ENCODE assay signal across 10 mouse cellular contexts in the genomic region with DNA sequence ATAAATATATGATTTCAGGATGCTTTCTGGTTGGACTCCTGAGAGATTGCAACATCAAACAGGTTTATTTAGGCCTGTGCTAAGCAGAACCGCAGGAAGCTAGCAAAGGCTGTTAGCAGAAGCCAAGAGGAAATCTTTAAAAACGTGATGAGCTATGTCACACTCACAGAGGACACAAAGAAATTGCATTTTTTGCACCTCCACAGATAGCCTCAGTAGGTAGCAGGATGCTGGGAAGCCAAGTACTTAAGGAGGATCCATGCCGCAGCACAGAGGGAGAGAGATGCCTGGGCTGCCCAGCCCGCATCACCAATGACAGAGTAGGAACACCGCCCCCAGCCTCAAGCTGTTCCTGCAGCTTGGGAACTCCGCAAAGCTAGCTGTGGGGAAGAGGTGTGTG.
A peak's percentile ranks its signal among the peaks of the same experiment; 100 is the strongest.
DNase-seq lines count a peak whose midpoint lies in the region; ATAC-seq lines count a peak whose summit lies in the region.
"Had no signal": no experiment of that assay in that cellular context is flagged by ENCODE, and none has a peak within 500 bp of the region (broad histone marks: within the 10 kb centered on the region; RNA-seq: fewer than 3 reads in every experiment).

No protein-coding gene starts in this region.

- intact Hi-C loops in heart, postnatal 36 days (cut with DNase I) = no loop called here

- no peak overlapping the region for H3K9ac ChIP-seq in kidney, embryonic 16.5 days (replicated peaks; ENCODE audit: low read length)
- 0 out of 2 replicates have a peak overlapping the region, but pooled peaks have one; percentile 3 for H3K9ac ChIP-seq in hindbrain, embryonic 15.5 days
- H3K9ac ChIP-seq: embryonic facial prominence, embryonic 13.5 days; liver, embryonic 13.5 days had no signal

- no peak overlapping the region for H3K4me3 ChIP-seq in kidney, embryonic 16.5 days (ENCODE audit: low read length)
- H3K4me3 ChIP-seq in hindbrain, embryonic 15.5 days = no peak overlapping the region
- H3K4me3 ChIP-seq: embryonic facial prominence, embryonic 13.5 days; liver, embryonic 13.5 days had no signal

- peak; percentile 34 to 51 for DNase-seq in kidney, postnatal 4 days
- peak; percentile 46 for DNase-seq in mesoderm, embryonic 11.5 days (ENCODE audit: low read depth, low spot score)
- DNase-seq in right cerebral cortex, postnatal 4 days = peak; percentile 60
- DNase-seq in kidney, postnatal 14 days = no peak
- no peak for DNase-seq in lung, postnatal 36 days
- DNase-seq in heart, postnatal 36 days = no peak
- DNase-seq: liver, embryonic 13.5 days had no signal

- no peak overlapping the region; the same call in 1 of the 2 replicates for H3K27ac ChIP-seq in kidney, embryonic 16.5 days (ENCODE audit: low read length)
- H3K27ac ChIP-seq in hindbrain, embryonic 15.5 days (replicated peaks) = peak overlapping the region; percentile 76; the same call in 1 of the 2 replicates
- H3K27ac ChIP-seq: embryonic facial prominence, embryonic 13.5 days; liver, embryonic 13.5 days had no signal

- no peak overlapping the region for H3K4me2 ChIP-seq in kidney, embryonic 16.5 days (replicated peaks; ENCODE audit: low read depth, low read length)
- peak overlapping the region; percentile 38 for H3K4me2 ChIP-seq in hindbrain, embryonic 15.5 days
- H3K4me2 ChIP-seq: embryonic facial prominence, embryonic 13.5 days; liver, embryonic 13.5 days had no signal

- no peaks in the 10 kb centered on the region for H3K27me3 ChIP-seq in kidney, embryonic 16.5 days (ENCODE audit: insufficient read depth, low read length)
- H3K27me3 ChIP-seq in hindbrain, embryonic 15.5 days = no peaks in the 10 kb centered on the region
- H3K27me3 ChIP-seq: embryonic facial prominence, embryonic 13.5 days; liver, embryonic 13.5 days had no signal

- H3K36me3 ChIP-seq in kidney, embryonic 16.5 days (ENCODE audit: insufficient read depth, low read length) = no peaks in the 10 kb centered on the region
- no peaks in the 10 kb centered on the region for H3K36me3 ChIP-seq in hindbrain, embryonic 15.5 days
- H3K36me3 ChIP-seq: embryonic facial prominence, embryonic 13.5 days; liver, embryonic 13.5 days had no signal

- peaks cover 8% of the 10 kb centered on the region; the same call in 1 of the 2 replicates for H3K4me1 ChIP-seq in kidney, embryonic 16.5 days (ENCODE audit: insufficient read depth, low read length)
- H3K4me1 ChIP-seq in hindbrain, embryonic 15.5 days (replicated peaks) = peaks cover 20% of the 10 kb centered on the region
- H3K4me1 ChIP-seq: liver, embryonic 13.5 days had no signal

- ATAC-seq in kidney, embryonic 16.5 days (ENCODE audit: low FRiP score, low TSS enrichment) = no peak
- peak; percentile 86 for ATAC-seq in hindbrain, embryonic 15.5 days (ENCODE audit: low FRiP score, low read depth)

- H3K9me3 ChIP-seq in kidney, embryonic 16.5 days (ENCODE audit: low read length) = no peaks in the 10 kb centered on the region
- no peaks in the 10 kb centered on the region for H3K9me3 ChIP-seq in hindbrain, embryonic 15.5 days
- H3K9me3 ChIP-seq: embryonic facial prominence, embryonic 13.5 days; liver, embryonic 13.5 days had no signal

- WGBS in kidney, embryonic 16.5 days = 10% methylated on average over 6 of the region's 6 CpGs
- WGBS in hindbrain, embryonic 15.5 days = 10% methylated on average over 6 of the region's 6 CpGs

Comparison
In these comparisons a context has a peak if more than half of its experiments do, and no peak if none do; other contexts are left out.
1. DNase-seq: peak in kidney, postnatal 4 days (2 of 2), mesoderm, embryonic 11.5 days (single experiment) and right cerebral cortex, postnatal 4 days (single experiment); none in kidney, postnatal 14 days (single experiment), lung, postnatal 36 days (single experiment) and heart, postnatal 36 days (0 of 2).